Mouse (Mus musculus) limb, embryonic 11.5 days (tissue): ENCODE data around the gene Mlh1. TPM values are rescaled to one million over a fixed set of nuclear protein-coding genes. Genes with fewer than 3 reads are reported as not detected.
A peak's percentile ranks its signal among the peaks of the same experiment; 100 is the strongest.

Source experiments
- ATAC-seq: fragments of 200-750 bp; cut with Nextera tagmentation; 2 replicates; pipeline ENCODE4 v1.8.0; 2017; ENCODE audit warnings: low read depth; ENCODE audit not compliant: insufficient number of reproducible peaks, low FRiP score, low TSS enrichment
- DNase-seq: peaks from one replicate; pipeline ENCODE4 v3.0.0-alpha.2; 2015; ENCODE audit warnings: low spot score
- H3K27ac ChIP-seq: fragments of 300-500 bp; sonication (generic); replicated peaks from 2 replicates; pipeline ENCODE4 v1.5.1; 2014; ENCODE audit warnings: low read depth, mild to moderate bottlenecking, low read length
- H3K27me3 ChIP-seq: fragments of 300-500 bp; sonication (generic); 2 replicates; pipeline ENCODE4 v1.6.1; 2014; ENCODE audit warnings: mild to moderate bottlenecking, low read length, mixed read lengths; ENCODE audit not compliant: control insufficient read depth, insufficient read depth
- H3K36me3 ChIP-seq: fragments of 300-500 bp; sonication (generic); 2 replicates; pipeline ENCODE4 v1.6.1; 2014; ENCODE audit warnings: mild to moderate bottlenecking, low read length, moderate library complexity, mixed read lengths; ENCODE audit not compliant: control insufficient read depth, insufficient read depth
- H3K4me1 ChIP-seq: fragments of 300-500 bp; sonication (generic); 2 replicates; pipeline ENCODE4 v1.6.1; 2014; ENCODE audit warnings: low read length, mixed read lengths; ENCODE audit not compliant: control insufficient read depth, insufficient read depth
- H3K4me2 ChIP-seq: fragments of 300-500 bp; sonication (generic); 2 replicates; pipeline ENCODE4 v1.6.1; 2014; ENCODE audit warnings: low read depth, mild to moderate bottlenecking, moderate library complexity; ENCODE audit not compliant: severe bottlenecking
- H3K4me3 ChIP-seq: fragments of 300-500 bp; sonication (generic); 2 replicates; pipeline ENCODE4 v1.5.1; 2014; ENCODE audit warnings: low read depth, low read length
- H3K9ac ChIP-seq: fragments of 300-500 bp; sonication (generic); 2 replicates; pipeline ENCODE4 v1.6.1; 2014; ENCODE audit warnings: mild to moderate bottlenecking, low read length
- H3K9me3 ChIP-seq: fragments of 300-500 bp; sonication (generic); 2 replicates; pipeline ENCODE4 v1.6.1; 2016; ENCODE audit warnings: low read length; ENCODE audit not compliant: control insufficient read depth
- WGBS: fragments of 180-500 bp; shearing (Covaris S2); extraction: QIAGEN DNeasy Blood & Tissue Kit; methylation state at CpG from one replicate; pipeline ENCODE4 v1.1.7; 2014; 5-methylcytosine and 5-hydroxymethylcytosine counted together
- polyA plus RNA-seq: library from polyadenylated mRNA; unstranded; fragments of >200 nt; fragmentation: Nextera tagmentation; extraction: Ambion mirVana; gene quantifications from 2 replicates; pipeline ENCODE4 v1.2.1, GENCODE M21; 2014

Mlh1 gene
- polyA plus RNA-seq, 1 experiment from 2014 or later = 52.1 TPM

DNA sequence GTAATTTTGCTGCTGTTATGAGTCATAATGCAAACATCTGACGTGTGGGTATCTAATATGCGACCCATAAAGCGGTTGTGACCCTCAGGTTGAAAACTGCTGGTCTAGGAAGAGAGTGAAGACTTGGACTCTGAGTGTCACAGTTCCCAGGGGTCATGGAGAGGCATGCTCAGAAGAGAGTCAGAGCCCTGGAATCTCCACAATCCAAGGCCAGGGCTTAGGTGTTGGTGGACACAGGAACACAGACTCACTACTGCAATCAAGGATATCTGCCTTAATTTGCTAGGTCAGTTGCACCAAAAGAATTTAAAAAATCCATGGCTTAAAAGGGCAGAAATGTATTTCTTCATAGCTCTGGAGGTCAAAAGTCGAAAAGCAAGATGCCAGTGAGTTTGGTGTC, 21.6 kb upstream of the Mlh1 start:
- Histone ChIP-seq H3K27me3 (no peaks in the 10 kb centered on the region), H3K4me1 (no peaks in the 10 kb centered on the region), H3K9ac (no peak overlapping the region), H3K4me3 (no peak overlapping the region), H3K4me2 (no peak overlapping the region), H3K9me3 (no peaks in the 10 kb centered on the region), H3K36me3 (no peaks in the 10 kb centered on the region), H3K27ac (no peak overlapping the region)
- ATAC-seq (no peak), DNase-seq (no peak)
- 88% methylated on average over 4 of the region's 4 CpGs for whole genome bisulfite sequencing

DNA sequence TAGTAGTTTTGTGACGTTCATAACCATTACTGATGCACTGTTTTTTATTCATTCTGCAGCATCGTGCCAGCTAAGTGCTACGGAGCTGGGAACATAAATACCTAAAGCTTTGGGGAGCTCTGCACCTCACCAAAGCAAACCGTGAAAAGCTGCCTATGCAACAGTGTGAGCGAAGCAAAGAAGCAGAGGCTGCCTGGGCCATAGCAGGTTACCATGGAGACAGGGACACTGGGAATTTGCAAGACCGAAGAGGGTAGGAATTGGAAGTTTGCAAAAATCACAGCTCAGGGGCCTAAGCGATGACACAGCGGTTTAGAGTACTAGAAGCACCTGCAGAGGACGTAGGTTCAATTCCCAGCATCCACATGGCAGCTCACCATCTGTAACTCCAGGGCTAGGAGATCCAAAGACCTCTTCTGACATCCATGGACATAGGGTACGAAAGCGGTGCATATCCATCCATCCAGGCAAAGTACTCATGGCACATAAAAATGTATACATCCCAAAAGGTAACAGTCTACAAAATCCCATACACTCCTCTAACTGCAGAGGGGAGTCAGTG, 19.0 kb upstream of the Mlh1 start:
- no peaks in the 10 kb centered on the region for H3K36me3 ChIP-seq
- H3K4me3 ChIP-seq = no peak overlapping the region
- H3K27ac ChIP-seq = no peak overlapping the region
- H3K9me3 ChIP-seq = no peaks in the 10 kb centered on the region
- no peak overlapping the region for H3K9ac ChIP-seq
- DNase-seq (no peak), ATAC-seq (no peak)
- H3K4me1 ChIP-seq = no peaks in the 10 kb centered on the region
- no peak overlapping the region for H3K4me2 ChIP-seq
- no peaks in the 10 kb centered on the region for H3K27me3 ChIP-seq
- WGBS = 75% methylated on average over 11 of the region's 11 CpGs

DNA sequence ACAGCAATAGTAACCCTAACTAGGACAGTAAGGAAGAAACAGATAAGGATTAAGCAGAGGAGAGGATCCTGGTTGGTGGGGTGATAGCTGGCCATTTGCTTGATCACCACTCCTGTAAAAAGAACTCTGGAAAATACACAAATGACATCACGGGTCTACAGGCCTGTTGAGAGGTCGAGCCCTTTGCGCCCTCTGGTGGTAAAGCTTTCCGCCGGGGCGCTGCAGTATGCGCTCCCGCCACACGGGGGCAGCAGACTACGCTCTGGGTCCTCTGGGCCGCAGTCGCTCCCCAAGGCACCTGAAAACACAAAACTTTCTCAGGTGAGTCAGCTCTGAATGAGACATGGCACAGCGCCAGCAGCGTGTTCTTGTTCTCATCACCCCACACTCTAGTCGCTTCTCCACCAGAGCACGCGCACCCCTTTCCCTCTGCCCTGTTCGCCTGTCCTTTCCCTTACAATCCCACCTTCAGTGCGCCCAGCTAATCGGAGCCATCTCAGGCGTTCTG, 18.3 kb upstream of the Mlh1 start:
- 16% methylated on average over 21 of the region's 21 CpGs for WGBS
- no peak overlapping the region for H3K4me2 ChIP-seq
- ATAC-seq = peak; percentile 73

DNA sequence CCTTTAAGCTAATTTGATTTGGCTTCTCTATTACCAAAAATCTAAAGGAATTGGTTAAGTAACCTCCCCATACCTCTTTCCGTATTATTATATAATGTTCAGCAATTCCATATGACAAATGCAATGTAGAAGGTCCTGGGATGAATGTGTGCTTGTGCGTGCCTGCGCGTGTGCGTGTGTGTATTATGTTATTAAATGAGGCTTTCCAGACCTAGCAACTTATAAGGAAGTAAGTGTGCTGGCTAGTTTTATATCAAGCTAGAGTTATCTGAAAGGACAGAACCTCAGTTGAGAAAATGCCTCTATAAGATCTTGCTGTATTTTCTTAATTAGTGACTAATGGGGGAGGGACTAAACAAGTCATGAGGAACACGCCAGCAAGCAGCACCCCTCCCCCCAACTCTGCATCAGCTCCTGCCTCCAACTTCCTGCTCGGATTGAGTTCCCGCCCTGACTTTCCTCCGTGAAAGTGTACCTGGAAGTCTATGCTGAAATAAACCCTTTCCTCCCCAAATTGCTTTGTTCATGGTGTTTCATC, 17.8 kb upstream of the Mlh1 start:
- ATAC-seq (peak; percentile 59; the same call in 1 of the 2 replicates), DNase-seq (peak; percentile 60)
- Histone ChIP-seq H3K9ac (no peak overlapping the region), H3K4me3 (no peak overlapping the region), H3K4me1 (no peaks in the 10 kb centered on the region), H3K27ac (no peak overlapping the region), H3K27me3 (no peaks in the 10 kb centered on the region), H3K9me3 (no peaks in the 10 kb centered on the region), H3K4me2 (no peak overlapping the region), H3K36me3 (no peaks in the 10 kb centered on the region)
- 49% methylated on average over 9 of the region's 9 CpGs for WGBS

More for the DNA sequence above, 18.3 kb upstream of the Mlh1 start:
- no peak overlapping the region for H3K4me3 ChIP-seq
- no peaks in the 10 kb centered on the region for H3K36me3 ChIP-seq
- H3K27ac ChIP-seq = no peak overlapping the region
- H3K4me1 ChIP-seq = no peaks in the 10 kb centered on the region
- DNase-seq = peak; percentile 97
- H3K9ac ChIP-seq = no peak overlapping the region
- no peaks in the 10 kb centered on the region for H3K27me3 ChIP-seq
- no peaks in the 10 kb centered on the region for H3K9me3 ChIP-seq

DNA sequence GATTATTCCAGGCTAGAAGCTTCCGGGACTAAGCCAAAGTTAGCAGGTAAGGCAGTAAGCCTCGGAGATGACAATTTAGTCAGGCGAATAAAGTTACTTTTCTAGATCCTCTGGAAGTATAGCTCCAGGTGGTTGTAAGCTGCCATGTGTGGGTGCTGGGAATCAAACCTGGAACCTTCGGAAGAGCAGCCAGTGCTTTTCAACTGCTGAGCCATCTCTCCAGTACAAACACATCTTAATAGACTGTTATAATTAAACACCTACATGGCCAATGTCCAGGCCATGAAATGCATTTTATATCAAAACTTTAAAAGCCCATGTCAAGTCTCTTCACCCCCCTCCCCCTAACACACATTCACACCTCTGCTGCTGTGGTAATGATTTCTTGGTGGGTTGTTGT, 16.4 kb upstream of the Mlh1 start:
- no peak overlapping the region for H3K4me3 ChIP-seq
- 93% methylated on average over 4 of the region's 4 CpGs for WGBS
- ATAC-seq (no peak), DNase-seq (no peak)
- H3K27ac ChIP-seq = no peak overlapping the region
- no peak overlapping the region for H3K4me2 ChIP-seq
- H3K27me3 ChIP-seq = no peaks in the 10 kb centered on the region
- no peaks in the 10 kb centered on the region for H3K9me3 ChIP-seq
- H3K36me3 ChIP-seq = no peaks in the 10 kb centered on the region
- no peaks in the 10 kb centered on the region for H3K4me1 ChIP-seq
- H3K9ac ChIP-seq = no peak overlapping the region

DNA sequence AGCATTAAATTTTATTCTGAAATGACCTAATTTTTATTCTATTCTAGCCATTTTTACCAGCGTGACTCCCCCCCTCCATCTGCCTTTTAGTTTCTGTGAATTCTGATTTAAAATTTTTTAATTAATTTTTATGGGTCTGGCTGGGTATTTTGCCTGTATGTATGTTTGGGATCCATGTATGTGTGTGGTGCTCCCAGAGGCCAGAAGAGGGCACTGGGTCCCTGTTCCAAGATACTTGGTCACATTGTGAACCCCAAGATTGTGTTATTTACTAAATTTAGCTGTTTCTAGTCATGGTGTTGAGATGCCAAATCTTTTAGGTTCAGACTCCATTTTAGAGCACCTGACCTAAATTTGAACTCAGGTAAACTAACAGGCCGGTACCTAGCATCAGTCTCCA, 14.9 kb upstream of the Mlh1 start:
- Histone ChIP-seq H3K27ac (no peak overlapping the region), H3K27me3 (no peaks in the 10 kb centered on the region), H3K9me3 (no peaks in the 10 kb centered on the region), H3K4me1 (no peaks in the 10 kb centered on the region), H3K36me3 (no peaks in the 10 kb centered on the region), H3K9ac (no peak overlapping the region), H3K4me2 (no peak overlapping the region), H3K4me3 (no peak overlapping the region)
- ATAC-seq (no peak), DNase-seq (no peak)
- 85% methylated on average over 2 of the region's 2 CpGs for WGBS

DNA sequence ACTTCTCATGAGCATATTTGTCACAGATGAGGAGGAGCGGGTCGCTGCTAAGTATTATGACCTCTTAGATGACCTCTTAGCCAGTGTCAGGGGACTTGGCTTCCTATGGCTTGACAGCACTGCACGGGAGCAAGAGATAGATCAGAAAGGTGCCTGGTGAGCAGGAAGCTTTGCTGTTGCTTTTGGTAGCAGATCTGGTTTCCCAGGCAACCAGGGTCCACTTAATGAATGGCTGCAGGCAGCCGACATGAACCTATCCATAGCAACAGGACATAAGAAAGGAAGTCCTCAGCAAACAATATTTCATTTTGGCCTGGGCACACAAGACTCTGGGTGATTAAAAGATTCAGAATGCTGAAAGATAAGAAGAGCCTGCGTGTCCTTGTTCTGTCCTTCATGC, 14.1 kb upstream of the Mlh1 start:
- H3K9me3 ChIP-seq = no peaks in the 10 kb centered on the region

DNA sequence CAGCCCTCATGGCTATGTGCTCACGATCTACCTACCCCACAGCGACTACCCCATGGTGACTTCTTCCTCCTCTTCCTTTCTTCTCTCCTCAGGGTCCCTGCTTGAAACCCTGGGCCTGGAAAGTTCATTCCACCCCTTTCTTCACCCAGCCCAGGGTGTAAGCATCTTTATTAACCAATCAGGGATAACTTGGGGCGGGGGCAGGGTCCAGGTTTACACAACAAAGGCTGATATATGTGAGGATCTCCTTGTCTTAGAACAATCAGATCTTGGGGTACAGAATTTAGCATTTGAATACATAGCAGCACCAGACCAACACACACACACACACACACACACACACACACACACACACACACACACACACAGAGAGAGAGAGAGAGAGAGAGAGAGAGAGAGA, 13.5 kb upstream of the Mlh1 start:
- Histone ChIP-seq H3K4me2 (no peak overlapping the region), H3K4me1 (no peaks in the 10 kb centered on the region), H3K9ac (no peak overlapping the region), H3K4me3 (no peak overlapping the region), H3K27me3 (no peaks in the 10 kb centered on the region), H3K27ac (no peak overlapping the region), H3K36me3 (no peaks in the 10 kb centered on the region), H3K9me3 (no peaks in the 10 kb centered on the region)
- no peak for DNase-seq
- WGBS = 52% methylated on average over 3 of the region's 3 CpGs
- ATAC-seq = no peak

More for the DNA sequence above, 14.1 kb upstream of the Mlh1 start:
- Histone ChIP-seq H3K36me3 (no peaks in the 10 kb centered on the region), H3K27me3 (no peaks in the 10 kb centered on the region), H3K4me3 (no peak overlapping the region), H3K4me2 (no peak overlapping the region), H3K9ac (no peak overlapping the region), H3K4me1 (no peaks in the 10 kb centered on the region), H3K27ac (no peak overlapping the region)
- no peak for ATAC-seq
- 21% methylated on average over 5 of the region's 5 CpGs for WGBS
- DNase-seq = peak; percentile 34

DNA sequence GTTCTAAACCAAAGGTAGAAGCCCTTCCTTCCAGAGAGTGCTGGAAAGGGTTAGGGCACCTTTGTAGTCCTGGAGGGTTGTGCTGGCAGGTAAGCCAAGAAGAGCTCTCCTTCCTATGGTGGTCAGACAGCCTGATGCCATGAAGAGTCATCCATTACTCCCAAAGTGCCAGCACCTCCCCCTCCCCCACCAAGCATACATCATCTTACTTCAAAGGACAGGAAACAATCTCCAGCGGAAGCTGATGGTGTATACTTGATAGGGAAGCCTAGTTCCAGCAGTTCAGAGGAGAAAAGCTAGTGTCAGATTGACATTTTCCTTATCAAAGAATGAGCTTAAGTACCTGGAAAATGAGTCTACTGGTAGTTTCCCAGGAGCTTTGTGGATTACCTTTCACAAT, 3.6 kb upstream of the Mlh1 start:
- 21% methylated on average over 1 of the region's 1 CpGs for WGBS
- H3K36me3 ChIP-seq = peaks cover 3% of the 10 kb centered on the region; the same call in 1 of the 2 replicates
- H3K4me3 ChIP-seq = no peak overlapping the region
- no peak for DNase-seq
- H3K27ac ChIP-seq = no peak overlapping the region
- ATAC-seq = no peak
- no peaks in the 10 kb centered on the region for H3K9me3 ChIP-seq
- no peak overlapping the region for H3K9ac ChIP-seq
- H3K27me3 ChIP-seq = no peaks in the 10 kb centered on the region
- peak overlapping the region; percentile 31; the same call in 1 of the 2 replicates for H3K4me2 ChIP-seq
- H3K4me1 ChIP-seq = peaks cover 13% of the 10 kb centered on the region
